Mouse (Mus musculus): Measurements from ENCODE around the gene Sh2d2a.

DNA sequence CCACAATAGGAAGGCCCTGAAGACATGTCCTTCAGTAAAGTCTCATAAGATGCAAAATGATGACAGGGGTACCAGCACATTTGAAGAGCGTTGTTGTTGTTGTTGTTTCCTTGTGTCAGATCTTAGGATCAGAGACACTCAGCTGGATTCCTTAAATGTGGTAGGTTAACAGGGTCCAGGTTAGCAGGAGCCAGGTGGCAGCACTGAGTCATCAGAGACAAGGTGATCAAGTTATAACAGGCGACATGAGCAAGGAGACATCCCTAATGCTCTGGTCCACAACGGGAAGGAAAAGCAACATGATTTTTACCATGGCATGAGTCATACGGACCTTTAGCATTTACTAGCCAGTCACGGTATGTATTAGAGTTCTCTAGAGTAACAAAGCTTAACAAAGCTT lies 13.1 kb upstream of the Sh2d2a start:
- TF ChIP-seq POLR2A (IDR thresholded peaks at IDR 0.05; ENCODE audit: borderline replicate concordance, extremely low read depth, insufficient read depth, insufficient read length, poor library complexity, severe bottlenecking) (no peak), CTCF (IDR thresholded peaks at IDR 0.05; ENCODE audit: borderline replicate concordance, extremely low read depth, insufficient read depth, insufficient read length) (no peak)

Data from brain, embryonic 14.5 days (tissue).